Mouse (Mus musculus) frontal cortex, postnatal 25 days (tissue): ENCODE measurements around the gene Clec2i.
"Not testable (repeated sequence)": the region's sequence is repeated elsewhere in the genome, so short reads cannot be mapped to it uniquely, and the experiment has no call there.

Experiments used
- DNase-seq, 2 experiments: peaks; one replicate each; pipeline ENCODE4 v3.0.0; 2022; ENCODE audit warnings: low spot score in 2 of 2

The Clec2i gene

DNA sequence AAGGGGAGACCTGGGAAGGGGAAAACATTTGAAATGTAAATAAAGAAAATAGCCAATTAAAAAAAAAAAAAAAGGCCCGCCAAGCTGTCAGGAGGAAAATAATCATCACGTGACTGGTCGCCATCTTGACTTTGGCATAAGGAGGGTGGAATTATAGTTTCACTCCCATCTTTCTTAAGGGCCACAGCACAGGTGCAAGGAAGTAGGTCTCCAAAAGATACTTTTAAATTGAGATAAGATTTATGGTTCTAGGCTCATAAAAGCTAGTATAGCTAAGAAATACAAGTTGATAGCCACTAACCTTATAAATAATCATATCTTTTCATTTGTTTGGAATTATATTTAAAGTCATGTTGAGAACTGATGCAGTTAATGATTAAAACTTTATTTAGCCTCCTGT lies 32.5 kb upstream of the Clec2i start:
- DNase-seq, result no peak

- no peak for DNase-seq
Measured at GRCm38 (mm10) chr6:128855477-128855876, 31.9 kb upstream of the Clec2i start.

DNA sequence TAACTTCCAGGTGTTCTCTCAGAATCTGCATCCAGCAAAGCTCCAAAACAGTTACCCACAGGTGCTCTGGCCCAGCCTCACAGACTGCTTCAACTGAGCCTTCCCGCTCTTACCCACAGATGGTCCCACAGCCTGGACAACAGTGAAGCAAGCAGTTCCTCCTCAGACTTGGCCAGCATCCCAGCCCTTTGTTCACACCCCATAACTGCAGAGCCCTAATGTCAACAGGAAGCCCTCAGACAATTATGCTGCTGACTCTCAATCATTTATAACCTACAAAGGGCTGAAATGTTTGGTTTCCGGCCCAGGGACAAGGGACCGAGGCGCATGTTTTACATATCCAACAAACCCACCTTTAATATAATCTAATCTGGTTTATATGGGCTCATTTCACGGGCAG lies 31.1 kb upstream of the Clec2i start:
- DNase-seq, result no peak

GRCm38 (mm10) chr6:128857976-128858375 lies 29.4 kb upstream of the Clec2i start:
- DNase-seq, result no peak

DNA sequence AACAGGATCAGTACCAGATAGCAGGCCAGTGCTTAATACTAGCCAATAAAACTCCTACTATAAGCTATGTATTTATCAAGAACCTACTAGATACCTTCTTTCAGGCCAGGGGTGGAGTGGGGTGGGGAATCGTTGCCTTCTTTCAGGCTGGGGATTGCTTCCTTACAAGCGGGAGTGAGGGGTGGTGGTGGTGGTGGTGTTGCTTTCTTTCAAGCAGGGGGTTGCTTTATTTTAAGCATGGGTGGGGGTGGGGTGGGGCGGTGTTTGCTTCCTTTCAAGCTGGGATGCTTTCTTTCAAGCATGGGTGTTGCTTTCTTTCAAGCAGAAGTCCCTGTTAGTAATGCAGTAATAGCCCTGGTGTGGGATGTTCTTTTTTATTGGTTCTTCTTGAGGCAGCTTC lies 18.5 kb upstream of the Clec2i start:
- DNase-seq, result no peak

DNA sequence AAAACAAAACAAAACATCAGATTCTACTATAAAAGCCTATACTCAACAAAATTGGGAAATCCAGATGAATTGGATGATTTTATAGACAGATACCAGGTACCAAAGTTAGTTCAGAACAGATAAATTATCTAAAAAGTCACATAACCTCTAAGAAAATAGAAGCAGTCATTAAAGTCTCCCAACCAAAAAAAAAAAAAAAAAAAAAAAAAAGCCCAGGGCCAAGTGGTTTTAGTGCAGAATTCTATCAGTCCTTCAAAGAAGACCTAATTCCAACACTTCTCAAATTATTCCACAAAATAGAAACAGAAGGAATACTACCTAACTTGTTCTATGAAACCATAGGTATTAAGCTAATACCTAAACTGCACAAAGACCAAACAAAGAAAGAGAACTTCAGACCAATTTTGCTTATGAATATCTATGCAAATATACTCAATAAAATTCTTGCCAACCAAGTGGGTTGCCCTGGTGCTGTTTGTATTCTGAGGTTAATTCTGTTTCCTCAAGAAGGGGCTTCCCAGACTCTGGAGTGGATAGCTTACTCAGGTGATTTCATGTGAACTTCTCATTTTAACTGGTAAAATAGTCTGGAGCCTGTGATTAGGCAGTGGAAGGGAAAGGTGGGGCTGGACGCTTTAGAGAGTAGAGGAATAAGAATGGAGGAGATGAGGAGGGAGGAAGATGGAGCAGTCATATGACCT lies 15.3 kb upstream of the Clec2i start:
- no peak for DNase-seq

- no peak for DNase-seq
Measured at GRCm38 (mm10) chr6:128888834-128889233, 1.4 kb downstream of the Clec2i start.

- no peak for DNase-seq
Measured at GRCm38 (mm10) chr6:128890948-128891355, 3.6 kb downstream of the Clec2i start, which contains the start of gene BC035044. TSS of gene BC035044 (minus strand) at chr6:128891126.

DNA sequence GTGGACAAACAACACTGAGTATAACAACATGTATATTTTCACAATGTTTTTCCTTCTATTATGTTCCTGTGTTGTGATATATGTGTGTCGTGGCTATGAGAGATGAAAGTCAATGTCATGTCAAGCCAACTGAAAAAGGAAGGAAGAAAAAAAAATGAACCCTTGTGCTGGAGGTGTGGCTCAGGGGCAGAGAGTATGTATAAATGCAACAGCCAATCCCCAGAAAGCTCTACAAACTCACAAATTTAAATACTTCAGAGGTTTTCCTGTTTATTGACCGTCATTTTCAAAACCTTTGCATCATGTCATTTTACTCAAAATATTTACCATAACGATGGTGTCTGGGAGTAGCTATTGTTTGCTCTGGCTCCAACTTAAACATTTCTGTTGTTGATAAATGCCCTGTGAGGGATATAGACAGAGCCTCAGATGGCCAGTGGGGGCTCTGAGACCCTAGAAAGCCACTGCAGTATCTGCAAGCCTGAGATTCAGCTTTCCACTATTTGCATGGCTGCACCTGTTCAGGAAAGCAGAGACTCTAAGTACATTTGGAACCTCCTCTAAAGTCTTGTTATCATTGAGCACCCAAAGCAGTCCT lies 8.1 kb downstream of the Clec2i start:
- no peak for DNase-seq

- DNase-seq, result no peak
Measured at GRCm38 (mm10) chr6:128900044-128900443, 12.7 kb downstream of the Clec2i start.

DNA sequence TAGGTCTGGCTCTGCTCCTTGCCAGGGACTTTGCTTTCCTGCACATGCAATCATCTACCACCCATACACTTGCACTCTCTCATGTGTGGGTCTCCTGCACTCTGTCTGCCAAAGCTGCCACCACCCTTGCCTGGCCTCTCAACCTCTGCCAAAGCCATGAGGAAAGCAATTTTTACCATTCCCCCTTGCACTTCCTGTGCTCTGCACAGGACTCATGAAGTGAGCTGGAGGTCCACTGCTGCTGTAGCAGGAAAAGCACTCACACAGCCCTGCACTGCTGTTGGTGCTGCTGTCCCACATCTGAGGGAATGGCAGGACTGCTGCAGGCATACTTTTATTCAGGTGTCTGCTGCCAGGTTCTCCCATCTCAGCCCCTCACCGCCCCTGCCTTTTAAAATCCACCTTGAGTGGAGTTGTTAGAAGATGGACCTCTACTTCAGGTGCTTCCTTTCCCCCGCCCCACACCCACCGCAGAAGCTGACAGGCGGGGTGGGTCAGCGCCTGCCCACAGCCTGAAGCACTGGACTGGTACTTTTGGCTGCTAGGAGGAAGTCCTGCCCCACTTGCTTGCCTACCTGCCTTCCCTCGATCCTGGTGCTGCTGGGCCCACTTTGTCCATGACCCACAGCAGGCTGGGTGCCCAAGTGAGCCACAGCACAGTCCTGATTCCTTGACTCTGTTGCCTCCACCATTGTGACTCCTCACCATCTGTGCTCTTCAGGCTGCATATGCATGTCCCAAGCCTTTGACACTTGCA lies 13.6 kb downstream of the Clec2i start:
- DNase-seq, result not testable (repeated sequence)

- DNase-seq, result no peak
Measured at GRCm38 (mm10) chr6:128913598-128914254, 26.3 kb downstream of the Clec2i start.

GRCm38 (mm10) chr6:128917322-128917721 lies 29.9 kb downstream of the Clec2i start:
- no peak for DNase-seq

GRCm38 (mm10) chr6:128933050-128933449 lies 45.7 kb downstream of the Clec2i start:
- DNase-seq, result no peak

DNA sequence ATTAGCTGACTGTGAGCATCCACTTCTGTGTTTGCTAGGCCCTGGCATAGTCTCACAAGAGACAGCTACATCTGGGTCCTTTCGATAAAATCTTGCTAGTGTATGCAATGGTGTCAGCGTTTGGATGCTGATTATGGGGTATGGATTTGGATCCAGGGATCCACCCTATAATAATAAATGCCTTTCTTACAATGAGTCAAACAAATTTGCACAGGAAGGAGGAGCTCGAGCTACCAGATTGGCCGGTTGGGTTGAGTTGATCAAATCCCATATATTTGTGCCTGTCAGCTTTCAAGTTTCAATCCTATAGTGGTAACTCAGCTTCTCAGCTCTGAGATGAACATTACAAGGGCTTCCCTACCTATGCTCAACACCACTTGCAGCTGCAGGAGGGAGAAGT lies 46.7 kb downstream of the Clec2i start, which contains the start of gene Clec2g:
TSS of gene Clec2g (plus strand) at position 301 of the 400 bp plus-strand sequence.
- DNase-seq, result not testable (repeated sequence)

GRCm38 (mm10) chr6:128935889-128936665 lies 48.7 kb downstream of the Clec2i start:
- not testable (repeated sequence) for DNase-seq

DNA sequence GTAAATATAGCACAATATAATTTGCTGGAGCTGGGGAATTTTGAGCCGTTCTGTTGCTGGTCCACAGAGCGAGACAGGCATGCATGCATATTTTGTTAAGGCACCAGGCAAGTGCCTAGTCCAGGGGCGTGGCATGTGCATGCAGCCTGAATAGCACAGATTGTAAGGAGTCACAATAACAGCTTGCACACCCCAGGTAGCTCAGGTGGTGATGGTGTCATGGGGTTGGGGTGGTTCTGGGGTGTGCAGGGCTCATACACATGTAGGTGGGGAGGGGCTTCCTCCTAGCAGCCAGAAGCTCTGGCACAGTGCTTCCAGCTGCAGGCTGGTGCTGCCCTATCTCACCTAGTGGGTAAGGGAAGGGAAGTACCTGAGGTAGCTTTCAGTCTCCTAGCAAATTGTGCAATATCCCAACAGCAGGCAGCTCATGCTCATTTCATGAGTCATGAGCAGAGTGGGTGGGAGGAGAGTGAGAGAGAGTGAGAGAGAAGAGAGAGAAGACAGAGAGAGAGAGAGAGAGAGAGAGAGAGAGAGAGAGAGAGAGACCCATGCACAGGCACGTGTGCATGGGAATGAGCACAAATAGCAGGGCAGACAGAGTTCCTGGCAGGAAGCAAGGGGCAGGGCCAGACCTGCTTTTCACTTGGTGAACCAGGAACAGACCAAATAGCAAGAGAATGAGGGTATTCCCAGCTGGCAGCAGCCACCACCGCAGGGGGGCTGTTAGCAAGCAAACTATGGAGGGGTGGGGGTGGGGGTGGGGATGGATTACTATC lies 54.4 kb downstream of the Clec2i start:
- no peak for DNase-seq

GRCm38 (mm10) chr6:128945564-128945963 lies 58.2 kb downstream of the Clec2i start:
- no peak for DNase-seq
